Mouse (Mus musculus) T-cell, adult 2 months (primary cell): ENCODE data around the gene Ufl1.
"Not testable (repeated sequence)": the region's sequence is repeated elsewhere in the genome, so short reads cannot be mapped to it uniquely, and the experiment has no call there.

Source experiments
- DNase-seq: peaks from one replicate; pipeline ENCODE4 v3.0.0; 2022; ENCODE audit warnings: low spot score

Ufl1 gene

DNA sequence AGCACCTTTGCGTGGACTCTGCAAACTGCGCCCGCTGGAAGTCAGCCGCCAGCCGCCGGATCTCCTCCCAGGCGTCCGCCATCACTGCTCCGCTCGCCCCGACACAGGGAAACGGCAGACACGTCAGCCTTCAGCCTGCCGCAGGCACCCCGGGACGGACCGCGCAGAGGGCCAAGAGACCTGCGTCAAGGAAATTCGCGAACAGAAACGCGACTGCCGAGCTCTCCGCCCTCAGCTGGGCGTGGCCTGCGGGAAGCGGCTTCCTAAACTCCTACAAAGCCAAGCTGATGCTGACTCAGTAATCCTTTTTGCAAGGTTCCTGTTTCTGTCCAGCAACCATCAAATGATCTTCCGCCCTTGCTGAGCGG is at the start of gene Ufl1:
Ufl1 (minus strand) TSS at position 151 of the 368 bp plus-strand sequence.
- peak; percentile 89 for DNase-seq

DNA sequence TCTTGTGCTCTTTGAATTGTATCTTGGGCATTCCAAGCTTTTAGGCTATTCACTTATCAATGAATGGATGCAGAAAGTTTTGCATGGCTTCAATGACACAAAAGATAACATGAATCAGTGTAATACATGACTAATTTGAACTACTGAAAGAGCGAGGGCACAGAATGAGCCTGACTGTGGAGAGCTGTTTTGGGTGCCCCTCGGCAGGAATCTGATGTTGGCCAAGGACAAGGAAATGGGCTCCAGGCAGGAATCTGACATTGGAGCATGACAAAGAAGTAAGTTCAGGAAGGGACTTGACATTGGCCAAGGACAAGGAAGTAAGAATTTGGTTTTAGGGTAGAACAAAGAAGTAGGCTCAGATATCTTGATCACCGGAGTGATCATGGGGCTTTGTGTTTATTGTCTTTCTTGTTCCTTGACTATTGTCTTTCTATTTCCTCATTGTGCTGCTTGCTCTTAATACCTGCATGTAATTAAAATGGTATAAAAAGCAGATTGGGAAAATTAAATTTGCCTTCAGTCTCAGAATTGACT is 44.1 kb upstream of the Ufl1 start:
- DNase-seq = no peak

DNA sequence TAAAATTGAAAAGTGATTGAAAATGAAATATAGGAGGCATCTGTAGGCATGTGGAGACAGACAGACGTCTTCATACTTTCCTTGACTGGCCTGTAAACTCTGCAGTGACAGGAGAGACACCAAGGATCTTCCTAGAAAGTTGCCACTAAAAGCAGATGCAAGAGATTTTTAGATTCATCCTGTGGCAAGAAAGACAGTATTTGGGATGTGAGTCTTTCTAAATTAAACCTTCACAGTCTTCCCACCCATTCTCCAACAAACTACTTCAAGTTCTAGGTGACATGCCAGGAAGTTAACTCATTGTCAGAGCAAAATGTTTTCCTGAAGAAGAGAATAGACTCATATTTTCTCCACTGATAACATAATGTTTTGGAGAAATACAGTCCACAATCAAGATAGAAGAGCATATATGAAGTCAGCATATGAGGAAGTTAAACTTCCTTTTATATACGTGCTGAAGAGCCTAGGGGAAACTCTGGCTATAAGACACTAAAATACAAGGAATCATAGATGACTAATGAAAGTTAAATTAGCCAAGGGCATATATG is 41.1 kb upstream of the Ufl1 start:
- no peak for DNase-seq

DNA sequence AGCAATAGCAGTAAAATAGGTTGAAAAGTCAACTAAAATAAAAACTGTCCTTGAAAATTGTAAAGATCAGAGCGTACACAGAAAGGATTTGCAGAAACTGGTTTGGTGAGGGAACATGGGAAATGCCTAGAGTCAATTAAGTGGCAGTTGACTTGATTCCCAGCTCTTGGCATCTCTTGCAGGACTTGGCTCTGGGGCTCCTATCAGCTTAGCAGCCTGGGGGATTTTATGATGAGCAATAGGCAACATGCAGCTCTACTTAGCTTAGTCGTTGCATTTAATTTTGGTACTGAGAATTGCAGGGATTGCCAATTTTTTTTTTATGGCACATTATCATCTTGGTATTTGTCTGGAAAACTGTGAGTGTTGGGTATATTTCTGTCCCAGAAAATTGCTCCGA is 32.1 kb upstream of the Ufl1 start:
- no peak for DNase-seq

DNA sequence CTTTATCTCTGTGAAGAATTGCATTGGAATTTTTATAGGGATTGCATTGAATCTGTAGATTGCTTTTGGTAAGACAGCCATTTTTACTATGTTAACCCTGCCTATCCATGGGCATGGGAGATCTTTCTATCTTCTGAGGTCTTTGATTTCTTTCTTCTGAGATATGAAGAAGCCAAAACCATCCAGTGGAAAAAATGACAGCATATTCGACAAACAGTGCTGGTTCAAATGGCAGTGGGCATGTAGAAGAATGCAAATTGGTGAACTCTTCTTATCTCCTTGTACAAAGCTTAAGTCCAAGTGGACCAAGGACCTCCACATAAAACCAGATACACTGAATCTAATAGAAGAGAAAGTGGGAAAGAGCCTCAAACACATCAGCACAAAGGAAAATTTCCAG is 3.4 kb upstream of the Ufl1 start:
- DNase-seq = not testable (repeated sequence)

DNA sequence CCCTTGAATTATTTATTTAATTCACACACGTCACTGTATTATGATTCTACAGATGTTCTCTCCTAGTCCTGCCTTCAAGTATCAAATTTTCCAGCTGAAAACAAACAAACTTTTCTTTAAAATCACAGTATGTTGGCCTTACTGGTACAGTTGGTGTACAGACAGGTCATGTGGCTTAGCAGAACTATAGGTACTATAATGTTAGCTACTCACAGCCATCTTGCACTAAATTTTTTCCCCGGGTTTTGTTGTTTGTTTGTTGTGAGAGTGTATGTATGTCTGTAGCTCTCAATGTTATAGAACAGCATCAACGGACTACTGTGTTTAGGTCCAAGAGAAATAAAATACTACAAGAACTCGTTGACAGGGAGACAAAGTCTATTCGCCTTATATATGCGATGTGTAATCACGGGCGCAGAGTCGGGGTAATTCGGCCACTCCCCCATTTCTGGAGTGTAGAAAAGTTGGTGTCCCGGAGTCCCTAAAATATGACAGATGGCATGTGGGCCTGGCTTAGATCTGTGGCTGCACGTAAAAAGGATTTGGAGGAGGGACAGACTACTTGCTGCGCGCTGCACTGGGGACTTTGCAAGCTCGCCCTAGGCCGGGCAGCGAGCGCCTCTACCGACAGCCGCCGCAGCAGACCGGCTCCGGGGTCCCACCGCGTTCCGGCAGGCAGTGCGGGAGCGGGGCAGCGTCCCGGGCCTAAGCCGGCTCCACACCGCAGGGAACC is 517 bp downstream of the Ufl1 start:
- no peak for DNase-seq

DNA sequence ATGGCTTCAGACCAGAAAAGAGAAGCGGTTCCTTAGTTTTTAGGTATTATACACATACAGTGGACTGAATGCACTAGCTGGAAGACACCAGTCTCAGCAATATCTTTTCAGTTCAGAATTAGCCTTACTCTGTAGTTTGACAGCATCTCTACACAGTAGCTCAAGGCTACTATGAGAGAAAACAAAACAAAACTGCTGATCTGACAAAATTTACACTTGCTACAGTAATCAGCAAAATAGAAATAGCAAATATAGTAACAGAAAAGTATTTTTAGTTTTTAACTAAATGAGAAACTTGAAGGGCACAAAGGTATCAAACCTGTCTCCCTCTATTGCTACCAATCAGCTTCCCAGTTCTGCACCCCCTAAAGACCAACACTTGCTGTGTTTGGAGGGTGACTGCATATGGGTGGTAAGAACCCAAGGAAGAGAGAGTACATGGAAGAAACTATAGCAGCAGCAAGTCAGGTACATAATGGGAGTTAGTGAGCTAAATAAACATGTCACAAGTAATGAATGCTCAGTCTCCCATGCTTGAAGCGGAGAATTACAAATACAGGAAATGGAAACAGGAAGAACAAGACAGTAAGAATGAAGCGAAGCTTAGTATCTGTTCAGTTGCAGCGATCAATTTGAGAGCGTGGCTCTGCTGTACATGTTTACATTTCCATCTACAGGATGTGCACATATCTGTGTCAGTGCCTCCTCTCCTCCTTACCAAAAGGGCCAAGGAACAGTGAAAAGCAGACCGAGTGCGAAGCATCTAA is 8.6 kb downstream of the Ufl1 start:
- DNase-seq = no peak

DNA sequence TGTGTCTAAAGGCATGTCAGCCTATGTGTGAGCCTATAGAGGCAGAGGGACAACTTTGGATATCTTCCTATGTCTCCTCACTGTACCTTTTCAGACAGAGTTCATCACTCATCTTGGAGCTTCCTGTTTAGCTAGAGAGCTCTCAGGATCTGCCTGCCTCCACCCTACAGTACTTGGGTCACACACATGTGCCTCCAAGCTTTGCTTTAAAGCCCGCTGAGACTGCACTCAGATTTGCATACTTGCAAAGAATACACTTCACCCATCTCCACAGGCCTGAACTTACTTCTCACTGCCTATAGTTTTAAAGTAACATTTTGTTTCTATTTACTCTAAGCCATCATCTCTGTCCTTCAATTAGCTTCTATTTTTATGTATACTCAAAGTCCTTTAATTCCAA is 9.7 kb downstream of the Ufl1 start:
- DNase-seq = no peak

DNA sequence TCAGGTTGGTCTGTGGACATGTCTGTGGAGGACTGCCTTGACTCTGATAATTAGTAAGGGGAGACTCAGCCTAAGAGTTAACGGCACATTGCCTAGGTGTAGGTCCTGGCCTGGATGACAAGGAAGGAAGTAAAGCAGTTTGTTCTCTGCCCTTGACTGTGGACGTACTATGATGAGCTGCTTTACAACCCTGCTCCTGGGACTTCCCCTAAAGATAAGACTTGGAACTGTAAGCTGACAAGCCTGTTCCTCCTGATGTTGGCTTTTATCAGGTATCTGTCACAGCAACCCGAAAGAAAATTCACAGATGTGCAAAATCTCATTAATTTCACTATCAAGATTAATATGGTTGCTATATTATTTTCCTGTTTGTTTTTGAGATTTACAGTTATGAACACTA is 14.5 kb downstream of the Ufl1 start:
- no peak for DNase-seq

DNA sequence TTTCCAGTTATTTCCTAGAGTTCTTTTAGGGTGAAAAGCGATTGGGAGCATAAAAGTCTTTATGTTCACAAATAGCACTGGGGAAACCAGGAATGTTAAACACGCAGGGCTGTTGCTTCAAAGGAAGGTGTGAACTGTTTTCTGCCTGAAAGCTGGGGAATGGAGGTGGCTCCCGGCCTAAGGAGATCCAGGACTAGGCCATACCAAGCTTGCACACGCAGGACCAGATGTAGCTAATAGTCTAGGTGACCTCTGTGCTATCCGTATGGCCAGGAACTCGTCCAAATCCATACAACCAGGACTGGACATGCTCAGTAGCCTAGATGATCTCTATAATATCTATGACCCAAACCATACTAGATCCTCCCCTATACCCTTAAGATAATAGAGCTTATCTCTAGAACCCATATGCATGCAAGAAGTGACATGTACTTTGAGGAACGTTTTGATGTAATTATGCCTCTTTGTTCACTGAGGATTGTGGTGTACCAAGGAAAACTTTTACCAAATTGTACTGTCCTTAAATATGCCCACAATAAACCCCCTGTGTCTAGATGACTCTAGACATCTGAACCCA is 23.7 kb downstream of the Ufl1 start:
- no peak for DNase-seq

DNA sequence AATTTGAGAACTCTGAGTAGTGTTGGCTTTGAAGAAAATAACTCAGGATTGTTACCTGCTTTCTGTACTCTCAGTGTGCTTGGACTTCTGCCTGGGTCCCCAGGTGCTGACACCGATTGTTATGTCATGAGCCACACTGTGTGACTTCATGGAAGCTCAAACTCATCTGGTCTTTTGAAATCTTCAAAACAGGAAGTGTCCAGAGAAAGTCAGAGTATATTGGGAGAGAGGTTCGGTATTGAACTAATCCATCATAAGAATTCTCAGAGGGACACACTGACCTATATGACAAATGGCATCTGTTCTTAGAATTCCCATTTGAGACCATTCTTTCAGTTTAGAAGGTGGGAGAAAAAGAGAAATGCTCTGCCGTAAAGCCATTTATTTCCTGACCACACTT is 38.8 kb downstream of the Ufl1 start, which contains the start of gene Fhl5:
Fhl5 (minus strand) TSS at position 101 of the 400 bp plus-strand sequence.
- no peak for DNase-seq

DNA sequence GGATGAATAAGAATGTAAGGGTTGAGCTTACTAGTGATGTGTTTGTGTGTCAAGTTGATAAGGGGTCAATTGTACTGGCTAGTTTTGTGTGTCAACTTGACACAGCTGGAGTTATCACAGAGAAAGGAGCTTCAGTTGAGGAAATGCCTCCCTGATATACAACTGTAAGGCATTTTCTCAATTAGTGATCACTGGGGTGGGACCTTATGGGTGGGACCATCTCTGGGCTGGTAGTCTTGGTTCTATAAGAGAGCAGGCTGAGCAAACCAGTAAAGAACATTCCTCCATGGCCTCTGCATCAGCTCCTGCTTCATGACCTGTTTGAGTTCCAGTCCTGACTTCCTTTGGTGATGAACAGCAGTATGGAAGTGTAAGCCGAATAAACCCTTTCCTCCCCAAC is 46.0 kb downstream of the Ufl1 start:
- not testable (repeated sequence) for DNase-seq

DNA sequence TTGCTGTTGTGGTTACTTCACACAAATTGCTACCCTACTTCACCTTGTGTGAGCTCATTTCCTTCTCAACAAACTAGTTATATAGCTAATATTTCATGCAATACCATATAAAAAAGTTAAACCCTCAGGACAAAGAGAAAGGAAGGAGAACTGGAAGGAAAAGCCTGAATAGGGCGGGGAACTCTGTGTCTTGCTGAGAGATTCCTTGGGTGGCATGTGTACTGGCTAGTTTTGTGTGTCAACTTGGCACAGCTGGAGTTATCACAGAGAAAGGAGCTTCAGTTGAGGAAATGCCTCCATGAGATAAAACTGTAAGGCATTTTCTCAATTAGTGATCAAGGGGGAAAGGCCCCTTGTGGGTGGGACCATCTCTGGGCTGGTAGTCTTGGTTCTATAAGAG is 47.9 kb downstream of the Ufl1 start:
- DNase-seq = not testable (repeated sequence)

DNA sequence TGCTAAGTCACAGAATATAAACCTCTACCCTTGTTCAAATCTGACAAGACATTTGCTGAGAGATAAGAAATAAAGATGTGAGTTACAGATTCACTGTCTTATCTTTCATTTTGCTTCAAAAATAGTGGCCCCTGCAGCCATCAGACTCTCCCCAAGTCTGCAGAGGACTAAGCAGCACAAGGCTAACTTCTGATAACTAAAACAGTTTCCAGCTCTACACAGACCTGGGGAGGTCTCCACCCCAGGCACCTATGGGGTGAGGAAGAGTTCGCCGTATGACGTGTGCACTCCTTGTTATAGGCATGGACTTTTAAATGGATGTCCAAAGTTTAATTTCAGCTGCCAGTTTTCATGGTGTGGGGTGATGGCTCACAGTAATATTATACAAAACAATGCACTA is 49.1 kb downstream of the Ufl1 start:
- DNase-seq = no peak

DNA sequence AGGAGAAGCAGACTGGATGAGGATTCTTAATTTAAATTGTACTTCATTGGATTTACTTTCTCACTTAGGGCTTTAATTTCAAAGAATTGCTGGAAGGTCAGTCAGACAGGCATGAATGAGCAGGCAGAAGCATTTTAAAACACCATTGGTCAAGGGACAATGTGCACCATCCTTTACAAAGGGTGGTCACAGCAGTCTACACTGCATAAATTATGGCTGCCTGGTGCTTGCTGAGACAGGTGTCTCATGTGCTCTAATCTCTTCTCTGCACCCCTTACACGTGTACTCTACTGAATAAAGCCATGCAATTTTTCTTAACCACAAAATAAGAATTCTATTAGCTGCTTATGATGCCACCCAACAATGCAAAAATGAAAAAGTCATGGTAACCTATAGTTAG is 54.1 kb downstream of the Ufl1 start:
- DNase-seq = no peak

DNA sequence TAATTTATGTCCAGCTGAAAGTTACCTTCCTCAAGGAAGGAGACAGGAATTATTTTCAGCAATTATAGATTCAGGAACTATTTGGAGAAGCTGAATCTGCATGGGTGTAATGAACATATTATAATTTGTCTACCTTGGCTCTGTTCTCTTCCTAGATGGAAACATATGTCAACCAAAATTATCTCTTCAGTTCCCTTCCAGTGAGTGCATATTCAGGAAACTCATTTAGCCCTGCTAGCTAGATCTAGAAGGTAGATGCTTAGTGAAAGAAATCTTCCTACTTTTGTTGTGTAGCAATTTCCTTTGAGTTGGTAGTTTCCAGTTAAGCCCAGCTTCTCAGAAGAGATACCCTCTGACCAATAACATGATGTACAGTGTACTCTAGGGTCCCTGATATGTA is 59.7 kb downstream of the Ufl1 start:
- DNase-seq = no peak

DNA sequence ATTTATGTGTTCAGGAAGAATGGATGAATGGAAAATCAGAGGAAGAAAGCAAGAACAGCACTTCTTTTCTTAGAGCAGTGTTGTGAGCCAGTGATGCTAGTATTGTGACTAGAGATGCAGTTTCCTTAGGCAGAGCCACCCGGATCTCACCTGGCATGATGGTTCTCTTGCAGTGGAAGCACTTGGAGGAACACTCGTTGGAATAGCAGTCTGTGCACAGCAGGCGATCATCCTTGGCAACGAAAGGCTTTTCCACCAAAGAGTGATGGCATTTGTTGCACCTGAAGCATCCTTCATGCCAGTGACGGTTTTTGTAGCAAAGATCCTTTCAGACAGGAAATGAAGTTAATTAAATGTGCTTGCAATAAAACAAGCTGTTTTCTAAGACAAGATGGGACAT is 68.2 kb downstream of the Ufl1 start:
- DNase-seq = no peak

DNA sequence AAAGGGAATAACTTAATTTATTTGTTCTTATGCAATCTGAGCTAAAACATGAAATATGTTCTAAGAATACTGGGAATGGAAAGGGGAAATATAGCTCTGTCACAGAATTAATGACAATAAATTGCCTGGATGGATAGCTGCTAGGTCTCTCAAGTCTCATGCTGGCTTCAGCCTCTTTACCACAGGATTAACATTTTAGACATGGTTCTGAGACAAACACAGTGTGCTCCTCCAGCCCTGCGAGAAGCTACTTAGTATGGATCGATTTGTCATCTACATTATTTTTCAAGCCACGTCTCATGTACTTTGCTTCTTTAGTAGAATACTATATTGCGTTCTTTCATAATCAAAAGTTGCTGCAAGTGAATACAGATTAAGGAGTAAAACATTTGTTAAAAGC is 75.5 kb downstream of the Ufl1 start:
- no peak for DNase-seq
